Mouse (Mus musculus) activated CD4-positive, CD25-positive, alpha-beta regulatory T cell, adult 9 weeks (primary cell): ENCODE measurements around the gene Hsd3b4. TPM values are rescaled to one million over a fixed set of nuclear protein-coding genes. Genes with fewer than 3 reads are reported as not detected.

Experiments used
- polyA plus RNA-seq: library from polyadenylated mRNA; unstranded; fragments of 100-300 nt; shearing (Covaris generic); gene quantifications from one replicate; pipeline ENCODE4 v1.2.1, GENCODE M21; 2017

Hsd3b4 gene
- not detected for polyA plus RNA-seq

GRCm38 (mm10) chr3:98510414-98510813 lies at the start of gene Hsd3b4:
Gene Hsd3b4, minus strand, starts transcription at chr3:98510514.

GRCm38 (mm10) chr3:98457026-98457425 lies 53.3 kb downstream of the Hsd3b4 start, which contains the start of gene Gm4450:
Gene Gm4450, minus strand, starts transcription at chr3:98457126.

Other genes with a start within 250 kb of the Hsd3b4 start
- not detected for gene Hmgcs2, start 230.1 kb downstream of the Hsd3b4 start, polyA plus RNA-seq
- gene Phgdh, start 170.5 kb downstream of the Hsd3b4 start, polyA plus RNA-seq, result 184 TPM
- gene Zfp697, start 128.1 kb downstream of the Hsd3b4 start, polyA plus RNA-seq, result not detected
- gene Gm4450, start 53.4 kb downstream of the Hsd3b4 start, polyA plus RNA-seq, result not detected
- not detected for gene Gm10681, start 78.3 kb upstream of the Hsd3b4 start, polyA plus RNA-seq
- not detected for gene Hsd3b5, start 119.7 kb upstream of the Hsd3b4 start, polyA plus RNA-seq
- not detected for gene Hsd3b2, start 214.0 kb upstream of the Hsd3b4 start, polyA plus RNA-seq